Mouse (Mus musculus): ENCODE results near the gene Camta2.

Gene Camta2

DNA sequence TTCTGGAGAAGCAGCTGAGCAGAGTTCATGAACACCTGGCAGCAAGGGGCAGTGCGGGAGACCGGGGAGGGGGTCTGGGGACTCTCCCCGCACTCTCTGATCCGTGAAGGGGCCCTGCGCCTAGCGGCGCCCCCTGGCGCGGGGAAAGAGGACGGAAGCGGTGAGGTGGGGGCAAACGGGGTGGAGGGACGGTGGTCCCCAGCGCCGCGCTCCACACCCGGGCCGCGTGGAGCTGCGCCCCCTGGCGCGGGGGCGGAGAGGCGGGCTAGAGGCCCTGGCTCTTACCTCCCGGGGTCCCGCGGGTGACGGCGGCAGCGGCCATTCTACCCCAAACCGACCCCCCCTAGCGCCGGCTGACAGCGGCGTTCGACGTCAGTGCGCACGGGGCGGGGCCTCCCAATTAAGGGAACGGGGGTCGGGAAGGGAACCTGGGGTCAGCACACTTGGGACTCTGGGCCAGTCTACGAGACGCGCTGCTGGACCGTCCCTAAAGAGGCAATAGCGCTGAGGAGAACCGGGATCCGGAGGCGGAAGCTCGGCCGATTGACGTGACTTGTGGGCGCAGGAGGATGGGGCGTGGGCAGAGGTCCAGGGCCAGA lies at the start of gene Camta2:
Gene Camta2 (minus strand): TSS at position 505 of the 599 bp plus-strand sequence.
- DNase-seq (ENCODE audit: low spot score): peak; percentile 79

DNA sequence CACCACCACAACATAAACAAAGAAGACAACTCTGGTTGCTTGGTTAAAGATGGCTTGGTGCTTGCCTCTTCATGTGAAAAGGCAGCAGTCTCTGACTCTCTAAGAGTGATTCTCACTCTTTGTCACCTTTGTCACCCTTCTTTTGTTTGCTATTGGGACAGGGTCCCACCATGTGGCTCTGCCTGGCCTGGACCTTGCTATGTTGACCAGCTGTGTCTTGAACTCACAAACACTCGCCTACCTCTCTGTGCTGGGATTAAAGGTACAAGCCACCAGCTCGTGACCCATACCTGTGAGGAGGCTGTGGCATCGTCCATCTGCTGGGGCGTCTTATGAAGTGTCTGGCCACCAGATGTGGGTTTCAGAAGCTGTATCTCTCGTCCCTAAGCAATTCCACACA lies 45.4 kb upstream of the Camta2 start:
- no peak for DNase-seq (ENCODE audit: low spot score)

DNA sequence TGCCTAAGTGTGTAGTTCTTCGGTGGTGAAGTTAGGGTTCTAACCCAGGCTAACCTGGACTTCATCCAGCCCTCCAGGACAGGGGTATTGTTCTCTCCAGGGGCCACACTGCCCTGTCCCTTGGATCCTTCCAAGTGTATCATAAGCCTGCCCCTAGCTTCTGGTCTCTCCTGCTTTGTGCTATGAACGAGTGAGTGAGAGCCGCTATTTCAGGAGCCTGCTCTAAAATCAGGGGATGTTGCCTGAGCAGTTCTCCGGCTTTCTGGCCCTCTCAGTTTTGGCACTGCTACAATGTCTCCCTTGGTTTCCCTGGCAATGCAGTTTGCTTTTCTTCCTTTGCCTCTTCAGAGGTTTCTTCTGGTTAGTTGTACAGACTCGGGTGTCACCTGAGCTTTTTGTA lies 43.3 kb upstream of the Camta2 start:
- no peak for DNase-seq (ENCODE audit: low spot score)

DNA sequence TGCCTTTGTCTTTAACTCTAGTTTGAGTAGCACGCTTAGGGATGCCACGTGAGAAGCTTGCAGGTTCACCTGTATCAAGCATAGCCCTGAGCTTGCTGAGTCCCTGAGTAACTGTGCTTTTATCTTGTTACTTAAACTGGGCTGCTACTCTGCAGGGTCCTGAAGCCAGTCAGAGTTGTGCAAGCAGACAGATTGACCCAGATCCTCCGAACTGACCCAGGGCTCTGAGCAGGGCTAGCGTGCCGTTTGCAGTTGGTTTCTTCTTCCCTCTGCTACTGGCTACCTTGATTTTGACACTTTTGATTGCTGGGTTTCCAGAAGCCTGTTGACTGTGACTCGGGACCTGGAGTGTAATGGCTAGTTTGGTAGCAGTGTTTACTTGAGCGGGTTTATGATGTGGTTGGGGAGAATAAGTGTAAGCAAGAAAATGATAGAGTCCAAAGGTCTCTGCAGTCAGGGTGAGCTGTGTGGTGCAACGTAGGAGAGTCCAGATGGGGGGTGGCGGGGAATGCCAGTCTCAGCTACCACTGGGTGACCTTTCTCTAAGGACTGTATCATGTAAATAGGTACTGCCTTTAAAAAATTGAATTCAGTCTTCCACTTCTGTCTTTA lies 42.6 kb upstream of the Camta2 start:
- DNase-seq (ENCODE audit: low spot score): no peak

- no peak for DNase-seq (ENCODE audit: low spot score)
These were observed 39.5 kb upstream of the Camta2 start for GRCm38 (mm10) chr11:70727385-70727784.

DNA sequence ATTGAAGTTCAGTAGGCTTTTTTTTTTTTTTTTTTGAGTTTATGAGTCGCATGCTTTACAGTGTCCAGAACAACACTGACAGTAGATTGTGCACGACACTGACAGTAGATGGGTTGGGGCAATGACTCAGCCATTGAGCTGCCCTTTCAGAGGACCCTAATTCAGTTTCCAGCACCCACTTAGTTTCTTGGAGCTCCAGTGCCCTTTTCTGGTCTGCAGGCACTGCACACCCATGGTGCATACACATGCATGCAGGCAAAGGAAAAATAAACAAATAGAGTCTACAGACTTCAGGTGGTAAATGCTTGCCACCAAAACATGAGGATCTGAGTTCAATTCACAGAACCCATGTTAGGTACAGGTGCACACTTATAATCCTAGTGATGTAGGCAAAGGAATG lies 38.7 kb upstream of the Camta2 start:
- no peak for DNase-seq (ENCODE audit: low spot score)

DNA sequence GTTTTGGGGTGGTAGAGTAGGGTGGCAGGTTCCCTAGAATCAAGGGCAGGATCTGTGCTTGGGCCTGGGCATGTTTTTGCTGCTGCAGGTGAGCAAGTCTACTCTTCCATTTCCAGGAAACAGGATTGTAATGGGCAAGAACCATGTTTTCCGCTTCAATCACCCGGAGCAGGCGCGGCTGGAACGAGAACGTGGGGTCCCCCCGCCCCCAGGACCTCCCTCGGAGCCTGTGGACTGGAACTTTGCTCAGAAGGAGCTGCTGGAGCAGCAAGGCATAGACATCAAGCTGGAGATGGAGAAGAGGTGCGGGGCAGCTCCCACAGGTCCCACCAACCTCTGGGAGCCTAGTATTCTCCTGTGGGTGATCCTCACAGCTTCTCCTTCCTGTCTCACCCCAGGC lies 36.8 kb upstream of the Camta2 start:
- no peak for DNase-seq (ENCODE audit: low spot score)

DNA sequence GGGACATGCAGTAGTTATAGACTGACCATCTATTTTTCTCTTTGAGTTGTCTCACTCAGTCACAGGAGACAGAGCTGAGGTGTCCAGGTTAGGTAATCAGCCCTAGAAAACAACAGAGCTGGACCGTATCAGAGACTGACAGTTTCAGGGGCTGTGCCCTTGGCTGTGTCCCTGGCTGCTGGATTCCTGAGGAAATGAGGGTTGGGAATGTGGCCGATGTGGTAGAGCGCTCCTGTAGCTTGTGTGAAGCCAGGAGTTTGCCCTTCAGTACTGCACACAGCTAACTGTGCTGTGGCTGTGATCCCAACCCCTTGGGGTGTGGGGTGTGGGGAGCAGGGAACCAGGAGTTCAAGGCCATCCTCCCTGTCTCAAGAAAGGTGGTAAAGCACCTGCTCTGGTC lies 33.2 kb upstream of the Camta2 start:
- no peak for DNase-seq (ENCODE audit: low spot score)

DNA sequence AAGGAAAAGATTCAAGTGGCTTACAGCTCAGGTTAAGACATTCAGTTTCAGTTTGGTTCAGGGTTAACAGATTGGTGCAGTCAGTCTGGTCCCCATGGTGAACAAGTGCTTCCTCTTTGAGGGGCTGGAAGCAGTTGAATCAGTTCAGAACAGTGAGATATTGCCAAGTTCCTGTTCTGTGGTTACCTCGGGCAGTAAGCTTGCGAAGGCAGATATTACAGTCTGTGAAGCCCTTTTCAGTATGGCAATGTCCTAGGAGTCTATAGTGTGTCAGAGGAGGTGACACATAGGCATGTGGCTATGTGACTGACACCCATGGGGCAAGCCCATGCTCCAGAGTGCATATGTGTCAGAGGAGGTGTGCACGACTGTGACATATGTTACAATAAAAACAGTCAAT lies 32.7 kb upstream of the Camta2 start:
- no peak for DNase-seq (ENCODE audit: low spot score)

DNA sequence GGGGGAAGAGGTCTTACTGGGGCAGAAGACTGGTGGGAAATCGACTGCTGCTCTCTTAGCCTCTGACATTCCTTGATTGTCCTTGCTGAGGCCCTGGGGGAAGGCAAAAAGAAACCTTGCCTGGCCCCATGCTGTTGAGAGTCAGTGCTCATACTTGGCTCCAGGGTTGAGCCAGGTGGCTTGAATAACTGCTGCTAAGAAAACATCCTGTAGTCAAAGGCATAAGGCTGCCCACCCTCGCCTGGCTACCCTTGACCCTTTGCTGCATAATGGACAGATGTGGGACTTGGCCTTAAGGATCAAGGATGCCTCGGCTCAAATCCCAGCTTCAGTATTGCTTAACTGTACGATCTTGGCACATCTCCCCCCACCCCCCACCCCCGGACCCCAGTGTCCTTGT lies 30.6 kb upstream of the Camta2 start:
- no peak for DNase-seq (ENCODE audit: low spot score)

GRCm38 (mm10) chr11:70715832-70716231 lies 27.9 kb upstream of the Camta2 start:
- DNase-seq (ENCODE audit: low spot score): no peak

GRCm38 (mm10) chr11:70713222-70713621 lies 25.3 kb upstream of the Camta2 start:
- no peak for DNase-seq (ENCODE audit: low spot score)

- no peak for DNase-seq (ENCODE audit: low spot score)
These were observed 23.1 kb upstream of the Camta2 start for GRCm38 (mm10) chr11:70711026-70711425.

DNA sequence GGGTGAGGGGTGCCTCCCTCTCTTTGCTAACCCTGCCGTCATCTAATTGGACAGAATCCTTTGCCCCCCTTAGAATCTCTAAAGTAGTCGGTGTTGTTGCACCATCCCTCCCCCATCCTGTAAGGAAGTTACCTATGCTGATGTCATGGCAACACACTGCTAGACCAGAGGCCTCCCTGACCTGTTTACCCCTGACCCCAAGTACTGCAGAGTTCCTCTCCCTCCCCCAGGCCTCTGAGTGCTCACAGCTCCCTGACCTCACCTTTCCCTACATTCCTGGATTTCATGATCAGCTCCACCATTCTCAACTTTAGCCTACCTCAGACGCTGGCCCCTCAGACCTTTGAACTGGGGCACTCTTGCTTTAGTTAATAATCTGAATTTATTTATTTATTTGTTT lies 18.2 kb upstream of the Camta2 start:
- no peak for DNase-seq (ENCODE audit: low spot score)

- no peak for DNase-seq (ENCODE audit: low spot score)
These were observed 14.9 kb upstream of the Camta2 start for GRCm38 (mm10) chr11:70702781-70703180.

- DNase-seq (ENCODE audit: low spot score): no peak
These were observed 14.3 kb upstream of the Camta2 start for GRCm38 (mm10) chr11:70701984-70702733.

DNA sequence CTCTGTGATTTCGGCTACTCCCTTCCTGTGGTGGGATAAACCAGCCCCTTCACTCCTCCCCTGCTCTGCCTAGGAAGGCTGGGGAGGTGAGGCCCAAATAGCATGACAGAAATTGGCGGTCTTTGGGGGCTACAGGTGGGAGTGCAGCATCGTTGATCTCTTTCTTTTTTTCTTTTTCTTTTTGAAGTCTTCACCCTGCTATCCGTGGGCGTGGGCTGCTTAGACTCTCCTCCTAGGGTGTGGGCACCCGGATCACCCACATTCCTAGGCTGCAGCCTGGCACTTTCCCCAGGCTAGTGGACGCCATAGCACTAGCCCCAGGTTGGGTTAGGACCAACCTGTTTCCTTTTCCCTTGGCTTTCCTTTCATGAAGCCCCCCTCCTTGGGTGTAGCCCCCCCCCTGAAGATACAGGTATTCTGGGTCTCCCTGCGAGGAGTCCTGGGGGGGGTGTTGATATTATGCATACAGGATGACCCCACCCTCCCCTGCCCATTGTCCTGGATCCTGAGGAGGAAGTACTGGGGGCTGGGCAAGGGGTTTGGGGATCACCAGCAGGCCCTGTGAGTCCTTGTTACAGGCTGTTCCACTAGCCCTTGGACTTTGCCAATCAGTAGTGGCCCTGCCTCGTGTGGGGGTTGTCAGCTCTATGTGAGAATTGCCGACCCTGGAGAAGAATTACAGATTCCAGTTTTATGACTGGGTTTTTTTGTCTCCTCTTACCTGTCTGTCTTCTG lies 13.5 kb upstream of the Camta2 start:
- no peak for DNase-seq (ENCODE audit: low spot score)

DNA sequence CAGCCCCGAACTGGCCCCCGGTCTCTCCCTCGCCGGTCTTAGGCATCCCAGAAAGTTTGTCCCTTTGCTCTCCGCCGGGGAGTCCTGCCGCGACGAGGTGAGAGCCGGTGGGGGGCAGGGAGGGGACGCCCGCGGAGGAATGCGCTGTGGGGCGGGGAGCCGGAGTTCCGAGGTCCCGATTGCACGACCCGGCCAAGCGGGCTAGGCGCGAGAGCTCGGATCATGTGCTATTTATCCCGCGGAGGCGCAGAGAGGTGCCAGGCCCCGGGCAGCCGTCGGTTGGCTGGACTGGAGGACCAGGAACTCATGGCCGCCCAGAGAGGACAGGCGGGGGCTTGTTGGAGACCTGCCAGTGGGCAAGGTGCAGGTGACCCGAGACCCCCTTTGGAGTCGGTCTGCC lies 12.7 kb upstream of the Camta2 start:
- peak; percentile 35 for DNase-seq (ENCODE audit: low spot score)

GRCm38 (mm10) chr11:70699722-70700556 lies 12.0 kb upstream of the Camta2 start, which contains the start of the genes Inca1 and Kif1c:
Gene Inca1 (minus strand): TSS chr11:70700155.
Gene Kif1c (plus strand): TSS chr11:70700548.
- DNase-seq (ENCODE audit: low spot score): peak; percentile 92

DNA sequence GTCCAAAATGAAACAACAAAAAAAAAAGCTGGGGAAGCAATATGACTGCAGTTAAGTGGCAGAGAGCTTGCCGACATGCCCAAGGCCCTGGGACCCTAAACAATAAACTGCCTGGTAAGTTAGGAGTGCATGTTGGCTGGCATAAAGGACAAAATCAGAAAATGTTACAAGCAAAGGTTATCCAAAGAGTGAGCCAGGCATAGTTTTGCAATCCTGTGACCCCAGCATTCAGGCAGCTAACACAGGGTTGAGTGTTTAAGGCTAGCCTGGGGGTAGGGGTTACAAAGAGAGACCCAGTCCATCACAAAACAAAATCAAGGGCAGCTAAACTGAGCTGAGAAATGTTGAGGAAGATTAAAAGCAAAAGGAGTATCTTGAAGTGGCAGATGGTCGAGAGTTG lies 11.1 kb upstream of the Camta2 start:
- DNase-seq (ENCODE audit: low spot score): no peak

- DNase-seq (ENCODE audit: low spot score): peak; percentile 33
These were observed 9.5 kb upstream of the Camta2 start for GRCm38 (mm10) chr11:70697376-70697775.

GRCm38 (mm10) chr11:70693504-70693903 lies 5.6 kb upstream of the Camta2 start:
- no peak for DNase-seq (ENCODE audit: low spot score)

All from T-cell, adult 2 months (primary cell).